Mouse (Mus musculus) ES-E14 (cell line): ENCODE measurements at regions not wholly inside any gene's neighbourhood (a gene's known extent, or its start where the extent isn't known, plus 50 kb on each side); places are given as distances from the start of the nearest gene placed in this dataset.

ENCODE experiments used
- DNase-seq: peaks from one replicate; pipeline ENCODE4 v3.0.0-alpha.2; 2013; ENCODE audit warnings: low read depth, low spot score
- H3K27ac ChIP-seq: 2 replicates; pipeline ENCODE4 v1.5.1; 2012; ENCODE audit warnings: low read depth, mild to moderate bottlenecking, low read length, moderate library complexity, mixed read lengths; ENCODE audit not compliant: poor library complexity, insufficient read depth, severe bottlenecking
- H3K36me3 ChIP-seq: 2 replicates; pipeline ENCODE4 v1.6.1; 2012; ENCODE audit warnings: mild to moderate bottlenecking, low read length, moderate library complexity, mixed read lengths; ENCODE audit not compliant: control insufficient read depth, poor library complexity, insufficient read depth, severe bottlenecking
- H3K4me1 ChIP-seq, 2 experiments: fragments of 150-350 bp in 1 of 2; sonication (generic) in 1 of 2; 2 replicates each; pipeline ENCODE4 v1.6.1; 2012; ENCODE audit warnings: low read length in 2 of 2, mild to moderate bottlenecking in 1 of 2, mixed read lengths in 1 of 2; ENCODE audit not compliant: control insufficient read depth in 2 of 2, insufficient read depth in 2 of 2, poor library complexity in 1 of 2
- H3K4me3 ChIP-seq, 2 experiments: fragments of 150-350 bp in 1 of 2; sonication (generic) in 1 of 2; 2 replicates each; pipeline ENCODE4 v1.5.1; 2012; ENCODE audit warnings: low read length in 2 of 2, low read depth in 1 of 2, mild to moderate bottlenecking in 1 of 2, mixed read lengths in 1 of 2; ENCODE audit not compliant: insufficient read depth in 1 of 2, poor library complexity in 1 of 2, severe bottlenecking in 1 of 2
- H3K9ac ChIP-seq: 2 replicates; pipeline ENCODE4 v1.6.1; 2012; ENCODE audit warnings: low read depth, mild to moderate bottlenecking, low read length, mixed read lengths; ENCODE audit not compliant: poor library complexity, insufficient read depth, severe bottlenecking
- H3K9me3 ChIP-seq: fragments of 150-350 bp; sonication (generic); 2 replicates; pipeline ENCODE4 v1.6.1; 2012; ENCODE audit warnings: low read depth, mild to moderate bottlenecking, low read length; ENCODE audit not compliant: control insufficient read depth, insufficient read depth
- CHD2 ChIP-seq: IDR thresholded peaks from 2 replicates; pipeline ENCODE4 v1.6.1; 2014; ENCODE audit warnings: mild to moderate bottlenecking, low read depth, low read length, inconsistent platforms
- HCFC1 ChIP-seq: IDR thresholded peaks from 2 replicates; pipeline ENCODE4 v1.6.1; 2012; ENCODE audit warnings: low read length, inconsistent platforms, borderline replicate concordance; ENCODE audit not compliant: insufficient read depth
- MAFK ChIP-seq: IDR thresholded peaks from 2 replicates; pipeline ENCODE4 v1.6.1; 2014; ENCODE audit warnings: mild to moderate bottlenecking, low read depth, low read length, inconsistent platforms; ENCODE audit not compliant: insufficient read depth
- ZC3H11A ChIP-seq: IDR thresholded peaks from 2 replicates; pipeline ENCODE4 v1.6.1; 2012; ENCODE audit warnings: low read depth, mild to moderate bottlenecking, inconsistent platforms, low read length, borderline replicate concordance
- ZNF384 ChIP-seq: IDR thresholded peaks from 2 replicates; pipeline ENCODE4 v1.6.1; 2012; ENCODE audit warnings: low read depth, low read length, inconsistent platforms
- in situ Hi-C, 2 experiments: fragments of 600-800 bp; cut with MboI; formaldehyde crosslinking; loops; one replicate each; pipeline ENCODE4 v1.15.1; 2025; ENCODE audit warnings: low sequenced_read_pairs in 2 of 2, inconsistent platforms in 1 of 2; ENCODE audit not compliant: unreplicated experiment in 2 of 2

GRCm38 (mm10) chr12:65425440-65425839 lies 200.1 kb downstream of the Wdr20rt start:
- H3K4me3 ChIP-seq = no peak overlapping the region
- H3K4me1 ChIP-seq = 0 out of 4 replicates have a peak, but pooled peaks cover 2 to 3% of the 10 kb centered on the region in 2 experiments
- in situ Hi-C loops = no loop called here
- H3K9ac ChIP-seq = no peak overlapping the region
- H3K27ac ChIP-seq = no peak overlapping the region
- TF ChIP-seq MAFK (no peak), CHD2 (no peak), ZNF384 (no peak), HCFC1 (no peak), ZC3H11A (no peak)
- no peaks in the 10 kb centered on the region for H3K9me3 ChIP-seq
- no peak for DNase-seq
- no peaks in the 10 kb centered on the region for H3K36me3 ChIP-seq

GRCm38 (mm10) chr12:65426884-65427283 lies 201.6 kb downstream of the Wdr20rt start:
- no peaks in the 10 kb centered on the region for H3K9me3 ChIP-seq
- no peak overlapping the region for H3K27ac ChIP-seq
- H3K4me1 ChIP-seq = 0 out of 4 replicates have a peak, but pooled peaks cover 2 to 3% of the 10 kb centered on the region in 2 experiments
- H3K9ac ChIP-seq = no peak overlapping the region
- H3K4me3 ChIP-seq = no peak overlapping the region
- H3K36me3 ChIP-seq = no peaks in the 10 kb centered on the region
- in situ Hi-C loops = no loop called here
- DNase-seq = no peak
- TF ChIP-seq ZNF384 = no peak
- TF ChIP-seq MAFK = no peak
- no peak for TF ChIP-seq ZC3H11A
- TF ChIP-seq CHD2 = no peak
- no peak for TF ChIP-seq HCFC1

GRCm38 (mm10) chr12:65428214-65428981 lies 203.1 kb downstream of the Wdr20rt start:
- Histone ChIP-seq H3K9me3 (no peaks in the 10 kb centered on the region), H3K4me3 (peak overlapping the region in 1 of 2 experiments; percentile 27; a peak in 2 of 4 replicates), H3K36me3 (no peaks in the 10 kb centered on the region), H3K9ac (peak overlapping the region; percentile 25; the same call in 1 of the 2 replicates), H3K27ac (no peak overlapping the region; the same call in 1 of the 2 replicates), H3K4me1 (0 out of 4 replicates have a peak, but pooled peaks cover 2 to 3% of the 10 kb centered on the region in 2 experiments)
- in situ Hi-C loops = no loop called here
- no peak for TF ChIP-seq ZC3H11A
- no peak for TF ChIP-seq MAFK
- TF ChIP-seq CHD2 = no peak
- TF ChIP-seq ZNF384 = no peak
- TF ChIP-seq HCFC1 = no peak
- peak; percentile 64 for DNase-seq

GRCm38 (mm10) chr12:65450845-65451244 lies 225.5 kb downstream of the Wdr20rt start:
- no peak for TF ChIP-seq HCFC1
- TF ChIP-seq MAFK = no peak
- no peak for TF ChIP-seq ZNF384
- no peak for TF ChIP-seq ZC3H11A
- no peak for TF ChIP-seq CHD2
- in situ Hi-C loops = no loop called here
- H3K4me1 ChIP-seq = no peaks in the 10 kb centered on the region
- H3K27ac ChIP-seq = no peak overlapping the region
- no peaks in the 10 kb centered on the region for H3K9me3 ChIP-seq
- no peak overlapping the region for H3K4me3 ChIP-seq
- DNase-seq = no peak
- H3K36me3 ChIP-seq = no peaks in the 10 kb centered on the region
- no peak overlapping the region for H3K9ac ChIP-seq

- no peak for TF ChIP-seq MAFK
- no peak for TF ChIP-seq HCFC1
- no peak for TF ChIP-seq ZNF384
- TF ChIP-seq CHD2 = no peak
- no peak for TF ChIP-seq ZC3H11A
- DNase-seq = no peak
- Histone ChIP-seq H3K9me3 (no peaks in the 10 kb centered on the region), H3K27ac (no peak overlapping the region), H3K4me3 (no peak overlapping the region), H3K9ac (no peak overlapping the region), H3K36me3 (no peaks in the 10 kb centered on the region), H3K4me1 (no peaks in the 10 kb centered on the region)
- in situ Hi-C loops = no loop called here
Measured at GRCm38 (mm10) chr12:65455683-65456082, 230.4 kb downstream of the Wdr20rt start.
